Mouse (Mus musculus): ENCODE results near the gene Cyp27b1.

DNA sequence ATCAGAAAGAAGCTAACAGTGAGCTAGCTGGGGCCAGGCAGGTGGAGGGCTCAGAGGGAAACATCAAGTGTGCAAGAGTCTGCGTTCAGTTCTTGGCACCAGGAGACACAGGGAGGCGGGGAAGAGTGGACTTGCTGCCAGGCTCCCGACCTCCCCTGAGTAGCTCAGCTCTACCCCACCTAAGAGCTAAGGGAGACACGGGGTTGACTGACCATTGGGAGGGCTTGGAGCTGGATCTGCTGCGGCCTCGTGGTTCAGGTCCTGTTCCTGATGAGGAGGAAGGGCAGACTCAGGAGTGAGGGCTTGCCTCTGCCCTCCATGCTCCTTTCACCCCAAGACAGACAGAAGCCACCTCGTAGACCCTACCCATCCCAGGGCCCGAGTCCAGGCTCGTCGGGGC, 51.1 kb downstream of the Cyp27b1 start:
- TF ChIP-seq CTCF (conservative IDR thresholded peaks at IDR 0.05; ENCODE audit: low read length) (no peak), POU5F1 (IDR thresholded peaks at IDR 0.05; ENCODE audit: borderline replicate concordance, low read length) (no peak), NANOG (IDR thresholded peaks at IDR 0.05; ENCODE audit: borderline replicate concordance, low read length) (no peak)

Measured in E14TG2a.4 (cell line).